15 mouse cellular contexts compared by ENCODE assay signal in genomic region chr16:29799893-29800292, GRCm38 (mm10).
"Had no signal": no experiment of that assay in that cellular context is flagged by ENCODE, and none has a peak within 500 bp of the region (broad histone marks: within the 10 kb centered on the region; RNA-seq: fewer than 3 reads in every experiment).

No protein-coding gene starts in this region.

- DNase-seq: liver, embryonic 13.5 days; liver, postnatal 0 days; midbrain, embryonic 14.5 days; right cerebral cortex, postnatal 14 days; thymus, adult 18-20 months; thymus, postnatal 14 days; thymus, postnatal 36 days had no signal

- H3K36me3 ChIP-seq: liver, embryonic 13.5 days; liver, embryonic 15.5 days; lung, embryonic 15.5 days; midbrain, embryonic 12.5 days; neural tube, embryonic 12.5 days had no signal

- H3K27me3 ChIP-seq: lung, embryonic 15.5 days had no signal

- H3K4me2 ChIP-seq: liver, embryonic 13.5 days; liver, embryonic 15.5 days; lung, embryonic 15.5 days; midbrain, embryonic 12.5 days; neural tube, embryonic 12.5 days had no signal

- H3K4me1 ChIP-seq: liver, embryonic 15.5 days had no signal

- H3K9me3 ChIP-seq: liver, embryonic 13.5 days; liver, embryonic 15.5 days; lung, embryonic 15.5 days; megakaryocyte, embryonic 14.5 days; midbrain, embryonic 12.5 days; neural tube, embryonic 12.5 days had no signal

- H3K4me3 ChIP-seq: liver, embryonic 13.5 days; liver, embryonic 15.5 days; lung, embryonic 15.5 days; megakaryocyte, embryonic 14.5 days; midbrain, embryonic 12.5 days; myocyte; neural tube, embryonic 12.5 days had no signal

- H3K27ac ChIP-seq: liver, embryonic 13.5 days; liver, embryonic 15.5 days; lung, embryonic 15.5 days; macrophage; midbrain, embryonic 12.5 days; neural tube, embryonic 12.5 days had no signal

- H3K9ac ChIP-seq: liver, embryonic 13.5 days; liver, embryonic 15.5 days; liver, postnatal 0 days; lung, embryonic 15.5 days; midbrain, embryonic 12.5 days; neural tube, embryonic 12.5 days had no signal

- ATAC-seq: liver, postnatal 0 days; midbrain, embryonic 16.5 days had no signal
